Mouse (Mus musculus): Measurements from ENCODE around the gene Kif21b.

Gene Kif21b

GRCm38 (mm10) chr1:136156951-136157350, 25.8 kb downstream of the Kif21b start:
- DNase-seq (ENCODE audit: low read depth, low spot score) = no peak

GRCm38 (mm10) chr1:136159830-136160229, 28.6 kb downstream of the Kif21b start:
- DNase-seq (ENCODE audit: low read depth, low spot score) = peak; percentile 35

GRCm38 (mm10) chr1:136160297-136160696, 29.1 kb downstream of the Kif21b start:
- no peak for DNase-seq (ENCODE audit: low read depth, low spot score)

GRCm38 (mm10) chr1:136160930-136161329, 29.7 kb downstream of the Kif21b start:
- DNase-seq (ENCODE audit: low read depth, low spot score) = no peak

- no peak for DNase-seq (ENCODE audit: low read depth, low spot score)
Observed at GRCm38 (mm10) chr1:136161333-136161921, 30.2 kb downstream of the Kif21b start.

- peak; percentile 54 for DNase-seq (ENCODE audit: low read depth, low spot score)
Observed at GRCm38 (mm10) chr1:136165436-136165835, 34.2 kb downstream of the Kif21b start.

- DNase-seq (ENCODE audit: low read depth, low spot score) = peak; percentile 77
Observed at GRCm38 (mm10) chr1:136167657-136168056, 36.5 kb downstream of the Kif21b start.

- peak; percentile 95 for DNase-seq (ENCODE audit: low read depth, low spot score)
Observed at GRCm38 (mm10) chr1:136170109-136170508, 38.9 kb downstream of the Kif21b start.

GRCm38 (mm10) chr1:136172696-136173095, 41.5 kb downstream of the Kif21b start:
- no peak for DNase-seq (ENCODE audit: low read depth, low spot score)

- no peak for DNase-seq (ENCODE audit: low read depth, low spot score)
Observed at GRCm38 (mm10) chr1:136174101-136174606, 43.0 kb downstream of the Kif21b start.

GRCm38 (mm10) chr1:136175183-136175582, 44.0 kb downstream of the Kif21b start:
- DNase-seq (ENCODE audit: low read depth, low spot score) = peak; percentile 66

- DNase-seq (ENCODE audit: low read depth, low spot score) = no peak
Observed at GRCm38 (mm10) chr1:136177085-136177484, 45.9 kb downstream of the Kif21b start.

- no peak for DNase-seq (ENCODE audit: low read depth, low spot score)
Observed at GRCm38 (mm10) chr1:136178741-136179140, 47.6 kb downstream of the Kif21b start.

- no peak for DNase-seq (ENCODE audit: low read depth, low spot score)
Observed at GRCm38 (mm10) chr1:136179511-136180001, 48.4 kb downstream of the Kif21b start.

GRCm38 (mm10) chr1:136190033-136190432, 58.8 kb downstream of the Kif21b start:
- DNase-seq (ENCODE audit: low read depth, low spot score) = no peak

GRCm38 (mm10) chr1:136212803-136213202, 81.6 kb downstream of the Kif21b start, which contains the start of gene Mroh3:
Mroh3 (minus strand) TSS chr1:136212828.
- DNase-seq (ENCODE audit: low read depth, low spot score) = peak; percentile 74

GRCm38 (mm10) chr1:136214304-136214703, 83.1 kb downstream of the Kif21b start:
- no peak for DNase-seq (ENCODE audit: low read depth, low spot score)

- no peak for DNase-seq (ENCODE audit: low read depth, low spot score)
Observed at GRCm38 (mm10) chr1:136220037-136220871, 89.1 kb downstream of the Kif21b start.

- no peak for DNase-seq (ENCODE audit: low read depth, low spot score)
Observed at GRCm38 (mm10) chr1:136222386-136222785, 91.2 kb downstream of the Kif21b start.

GRCm38 (mm10) chr1:136223758-136224342, 92.7 kb downstream of the Kif21b start:
- DNase-seq (ENCODE audit: low read depth, low spot score) = no peak

- no peak for DNase-seq (ENCODE audit: low read depth, low spot score)
Observed at GRCm38 (mm10) chr1:136225846-136226245, 94.7 kb downstream of the Kif21b start.

- no peak for DNase-seq (ENCODE audit: low read depth, low spot score)
Observed at GRCm38 (mm10) chr1:136226626-136227025, 95.4 kb downstream of the Kif21b start.
